Mouse (Mus musculus): ENCODE measurements around the gene Rtkn2. TPM values are rescaled to one million over a fixed set of nuclear protein-coding genes. Genes with fewer than 3 reads are reported as not detected.
A peak's percentile ranks its signal among the peaks of the same experiment; 100 is the strongest.

Rtkn2 gene
- polyA plus RNA-seq (2014; fragmentation: Nextera tagmentation; extraction: Ambion mirVana), result 3.4 and 5.1 TPM in 2 replicates

GRCm38 (mm10) chr10:67979401-67980157 lies at the start of gene Rtkn2:
Rtkn2 (plus strand) TSS chr10:67979570.
- WGBS, result under 1% methylated on average over 57 of the region's 57 CpGs
- H3K4me3 ChIP-seq (replicated peaks; ENCODE audit: low read length), result peak within 1 kb of the TSS; percentile 72
- ATAC-seq (ENCODE audit: low FRiP score) (peak; percentile 98), DNase-seq (ENCODE audit: low spot score) (peak; percentile 94)
- H3K4me1 ChIP-seq (replicated peaks; ENCODE audit: control insufficient read depth, insufficient read depth, low read length), result no peaks in the 10 kb centered on the region
- H3K27me3 ChIP-seq (ENCODE audit: control insufficient read depth, insufficient read depth, low read length), result no peaks in the 10 kb centered on the region
- H3K4me2 ChIP-seq (replicated peaks), result peak within 1 kb of the TSS; percentile 99
- H3K9ac ChIP-seq, result peak within 1 kb of the TSS; percentile 57
- no peaks in the 10 kb centered on the region for H3K36me3 ChIP-seq (replicated peaks; ENCODE audit: control insufficient read depth, insufficient read depth)
- no peaks in the 10 kb centered on the region for H3K9me3 ChIP-seq (ENCODE audit: control insufficient read depth, low read length)
- peak within 1 kb of the TSS; percentile 21; the same call in 1 of the 2 replicates for H3K27ac ChIP-seq

- no peak overlapping the region for H3K27ac ChIP-seq
- no peaks in the 10 kb centered on the region for H3K9me3 ChIP-seq (ENCODE audit: control insufficient read depth, low read length)
- no peak overlapping the region for H3K4me2 ChIP-seq (replicated peaks)
- H3K4me1 ChIP-seq (replicated peaks; ENCODE audit: control insufficient read depth, insufficient read depth, low read length), result no peaks in the 10 kb centered on the region
- 89% methylated on average over 4 of the region's 4 CpGs for WGBS
- no peaks in the 10 kb centered on the region for H3K27me3 ChIP-seq (ENCODE audit: control insufficient read depth, insufficient read depth, low read length)
- H3K36me3 ChIP-seq (replicated peaks; ENCODE audit: control insufficient read depth, insufficient read depth), result no peaks in the 10 kb centered on the region
- H3K4me3 ChIP-seq (replicated peaks; ENCODE audit: low read length), result no peak overlapping the region
- no peak overlapping the region for H3K9ac ChIP-seq
- DNase-seq (ENCODE audit: low spot score) (no peak), ATAC-seq (ENCODE audit: low FRiP score) (no peak)
Observed at GRCm38 (mm10) chr10:67931328-67931727, 48.0 kb upstream of the Rtkn2 start.

- ATAC-seq (ENCODE audit: low FRiP score), result no peak
- H3K4me3 ChIP-seq (replicated peaks; ENCODE audit: low read length), result no peak overlapping the region
- H3K9ac ChIP-seq, result no peak overlapping the region
- no peak for DNase-seq (ENCODE audit: low spot score)
- no peaks in the 10 kb centered on the region for H3K4me1 ChIP-seq (replicated peaks; ENCODE audit: control insufficient read depth, insufficient read depth, low read length)
- H3K27ac ChIP-seq, result no peak overlapping the region
- H3K27me3 ChIP-seq (ENCODE audit: control insufficient read depth, insufficient read depth, low read length), result no peaks in the 10 kb centered on the region
- no peaks in the 10 kb centered on the region for H3K9me3 ChIP-seq (ENCODE audit: control insufficient read depth, low read length)
- 90% methylated on average over 11 of the region's 11 CpGs for WGBS
- H3K36me3 ChIP-seq (replicated peaks; ENCODE audit: control insufficient read depth, insufficient read depth), result no peaks in the 10 kb centered on the region
- H3K4me2 ChIP-seq (replicated peaks), result no peak overlapping the region
Observed at GRCm38 (mm10) chr10:67932780-67933179, 46.6 kb upstream of the Rtkn2 start.

GRCm38 (mm10) chr10:67936944-67937343 lies 42.4 kb upstream of the Rtkn2 start:
- no peaks in the 10 kb centered on the region for H3K9me3 ChIP-seq (ENCODE audit: control insufficient read depth, low read length)
- no peak for DNase-seq (ENCODE audit: low spot score)
- H3K4me2 ChIP-seq (replicated peaks), result no peak overlapping the region
- H3K4me1 ChIP-seq (replicated peaks; ENCODE audit: control insufficient read depth, insufficient read depth, low read length), result no peaks in the 10 kb centered on the region
- ATAC-seq (ENCODE audit: low FRiP score), result no peak
- H3K27me3 ChIP-seq (ENCODE audit: control insufficient read depth, insufficient read depth, low read length), result no peaks in the 10 kb centered on the region
- H3K4me3 ChIP-seq (replicated peaks; ENCODE audit: low read length), result no peak overlapping the region
- H3K27ac ChIP-seq, result no peak overlapping the region
- 78% methylated on average over 4 of the region's 4 CpGs for whole genome bisulfite sequencing
- H3K9ac ChIP-seq, result no peak overlapping the region
- no peaks in the 10 kb centered on the region for H3K36me3 ChIP-seq (replicated peaks; ENCODE audit: control insufficient read depth, insufficient read depth)

- H3K27me3 ChIP-seq (ENCODE audit: control insufficient read depth, insufficient read depth, low read length), result no peaks in the 10 kb centered on the region
- no peak overlapping the region for H3K27ac ChIP-seq
- H3K4me2 ChIP-seq (replicated peaks), result no peak overlapping the region
- H3K4me1 ChIP-seq (replicated peaks; ENCODE audit: control insufficient read depth, insufficient read depth, low read length), result no peaks in the 10 kb centered on the region
- no peak overlapping the region for H3K9ac ChIP-seq
- H3K9me3 ChIP-seq (ENCODE audit: control insufficient read depth, low read length), result no peaks in the 10 kb centered on the region
- ATAC-seq (ENCODE audit: low FRiP score) (no peak), DNase-seq (ENCODE audit: low spot score) (no peak)
- 93% methylated on average over 5 of the region's 5 CpGs for WGBS
- no peak overlapping the region for H3K4me3 ChIP-seq (replicated peaks; ENCODE audit: low read length)
- H3K36me3 ChIP-seq (replicated peaks; ENCODE audit: control insufficient read depth, insufficient read depth), result no peaks in the 10 kb centered on the region
Observed at GRCm38 (mm10) chr10:67937775-67938174, 41.6 kb upstream of the Rtkn2 start.

- no peaks in the 10 kb centered on the region for H3K4me1 ChIP-seq (replicated peaks; ENCODE audit: control insufficient read depth, insufficient read depth, low read length)
- H3K9ac ChIP-seq, result no peak overlapping the region
- H3K4me3 ChIP-seq (replicated peaks; ENCODE audit: low read length), result no peak overlapping the region
- no peak for ATAC-seq (ENCODE audit: low FRiP score)
- no peak overlapping the region for H3K4me2 ChIP-seq (replicated peaks)
- DNase-seq (ENCODE audit: low spot score), result no peak
- no peaks in the 10 kb centered on the region for H3K9me3 ChIP-seq (ENCODE audit: control insufficient read depth, low read length)
- H3K27me3 ChIP-seq (ENCODE audit: control insufficient read depth, insufficient read depth, low read length), result no peaks in the 10 kb centered on the region
- no peak overlapping the region for H3K27ac ChIP-seq
- H3K36me3 ChIP-seq (replicated peaks; ENCODE audit: control insufficient read depth, insufficient read depth), result no peaks in the 10 kb centered on the region
- whole genome bisulfite sequencing, result 74% methylated on average over 12 of the region's 12 CpGs
Observed at GRCm38 (mm10) chr10:67939546-67939945, 39.8 kb upstream of the Rtkn2 start.

GRCm38 (mm10) chr10:67943513-67943912 lies 35.9 kb upstream of the Rtkn2 start:
- 90% methylated on average over 4 of the region's 4 CpGs for WGBS
- DNase-seq (ENCODE audit: low spot score) (no peak), ATAC-seq (ENCODE audit: low FRiP score) (no peak)
- H3K36me3 ChIP-seq (replicated peaks; ENCODE audit: control insufficient read depth, insufficient read depth), result no peaks in the 10 kb centered on the region
- H3K4me1 ChIP-seq (replicated peaks; ENCODE audit: control insufficient read depth, insufficient read depth, low read length), result no peaks in the 10 kb centered on the region
- H3K27ac ChIP-seq, result no peak overlapping the region
- no peak overlapping the region for H3K4me2 ChIP-seq (replicated peaks)
- 0 out of 2 replicates have a peak, but pooled peaks cover 3% of the 10 kb centered on the region for H3K9me3 ChIP-seq (ENCODE audit: control insufficient read depth, low read length)
- no peak overlapping the region for H3K4me3 ChIP-seq (replicated peaks; ENCODE audit: low read length)
- H3K9ac ChIP-seq, result no peak overlapping the region
- no peaks in the 10 kb centered on the region for H3K27me3 ChIP-seq (ENCODE audit: control insufficient read depth, insufficient read depth, low read length)

- 84% methylated on average over 8 of the region's 8 CpGs for WGBS
- no peaks in the 10 kb centered on the region for H3K36me3 ChIP-seq (replicated peaks; ENCODE audit: control insufficient read depth, insufficient read depth)
- H3K27me3 ChIP-seq (ENCODE audit: control insufficient read depth, insufficient read depth, low read length), result no peaks in the 10 kb centered on the region
- H3K27ac ChIP-seq, result no peak overlapping the region
- no peak overlapping the region for H3K4me3 ChIP-seq (replicated peaks; ENCODE audit: low read length)
- no peak for DNase-seq (ENCODE audit: low spot score)
- ATAC-seq (ENCODE audit: low FRiP score), result no peak
- 0 out of 2 replicates have a peak, but pooled peaks cover 3% of the 10 kb centered on the region for H3K9me3 ChIP-seq (ENCODE audit: control insufficient read depth, low read length)
- H3K4me1 ChIP-seq (replicated peaks; ENCODE audit: control insufficient read depth, insufficient read depth, low read length), result no peaks in the 10 kb centered on the region
- no peak overlapping the region for H3K9ac ChIP-seq
- no peak overlapping the region for H3K4me2 ChIP-seq (replicated peaks)
Observed at GRCm38 (mm10) chr10:67950059-67950748, 29.2 kb upstream of the Rtkn2 start.

- no peaks in the 10 kb centered on the region for H3K9me3 ChIP-seq (ENCODE audit: control insufficient read depth, low read length)
- WGBS, result 80% methylated on average over 4 of the region's 4 CpGs
- DNase-seq (ENCODE audit: low spot score) (no peak), ATAC-seq (ENCODE audit: low FRiP score) (no peak)
- H3K27me3 ChIP-seq (ENCODE audit: control insufficient read depth, insufficient read depth, low read length), result no peaks in the 10 kb centered on the region
- no peak overlapping the region for H3K4me3 ChIP-seq (replicated peaks; ENCODE audit: low read length)
- no peaks in the 10 kb centered on the region for H3K4me1 ChIP-seq (replicated peaks; ENCODE audit: control insufficient read depth, insufficient read depth, low read length)
- no peak overlapping the region for H3K9ac ChIP-seq
- no peak overlapping the region for H3K4me2 ChIP-seq (replicated peaks)
- no peaks in the 10 kb centered on the region for H3K36me3 ChIP-seq (replicated peaks; ENCODE audit: control insufficient read depth, insufficient read depth)
- no peak overlapping the region for H3K27ac ChIP-seq
Observed at GRCm38 (mm10) chr10:67951690-67952089, 27.7 kb upstream of the Rtkn2 start.
